Mouse (Mus musculus) mesoderm, embryonic 11.5 days (tissue): ENCODE results near the gene Olfr814.
"Not testable (repeated sequence)": the region's sequence is repeated elsewhere in the genome, so short reads cannot be mapped to it uniquely, and the experiment has no call there.

Experiments used
- DNase-seq: peaks from one replicate; pipeline ENCODE4 v3.0.0-alpha.2; 2012; ENCODE audit warnings: low read depth, low spot score

Gene Olfr814

DNA sequence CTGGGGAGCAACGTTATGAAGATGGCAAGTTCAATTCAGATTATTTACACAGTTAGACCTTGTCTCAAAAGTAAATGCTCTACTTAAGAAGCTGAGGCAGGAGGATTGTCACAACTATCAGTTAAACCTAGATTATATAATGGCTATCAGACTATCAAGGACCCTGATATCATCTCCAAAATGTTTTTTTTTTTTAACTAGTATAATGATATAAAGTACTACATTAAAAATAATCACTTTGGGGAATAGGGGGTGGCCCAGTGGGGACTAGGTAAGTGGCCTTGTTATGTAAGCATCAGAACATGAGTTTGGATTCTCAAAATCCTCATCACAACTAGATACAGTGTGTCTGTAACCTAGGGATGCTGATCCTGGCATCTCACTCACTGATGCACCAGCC is at the start of gene Olfr814:
Gene Olfr814 (minus strand): TSS at position 101 of the 400 bp plus-strand sequence.
- DNase-seq, result not testable (repeated sequence)

DNA sequence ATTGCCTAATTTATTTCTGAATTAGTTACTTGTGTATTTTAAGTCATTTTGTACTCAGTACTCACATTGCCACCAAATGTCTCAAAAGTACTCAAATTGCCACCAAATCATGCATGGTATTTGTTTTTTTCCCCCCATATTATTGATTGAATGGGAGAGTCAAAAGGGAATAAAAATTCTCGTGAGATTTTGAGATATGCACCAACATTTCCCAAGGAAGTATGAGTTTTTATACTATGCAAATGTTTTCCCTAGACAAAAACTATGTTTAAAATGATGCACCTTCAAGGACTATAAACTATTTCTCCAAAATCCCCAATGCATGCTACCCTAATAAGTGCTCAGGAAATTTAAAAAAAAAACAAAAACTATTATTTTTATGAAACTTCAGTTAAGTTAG is 35.8 kb upstream of the Olfr814 start, which contains the start of gene Olfr816:
Gene Olfr816 (minus strand): TSS at position 101 of the 400 bp plus-strand sequence.
- DNase-seq, result no peak

DNA sequence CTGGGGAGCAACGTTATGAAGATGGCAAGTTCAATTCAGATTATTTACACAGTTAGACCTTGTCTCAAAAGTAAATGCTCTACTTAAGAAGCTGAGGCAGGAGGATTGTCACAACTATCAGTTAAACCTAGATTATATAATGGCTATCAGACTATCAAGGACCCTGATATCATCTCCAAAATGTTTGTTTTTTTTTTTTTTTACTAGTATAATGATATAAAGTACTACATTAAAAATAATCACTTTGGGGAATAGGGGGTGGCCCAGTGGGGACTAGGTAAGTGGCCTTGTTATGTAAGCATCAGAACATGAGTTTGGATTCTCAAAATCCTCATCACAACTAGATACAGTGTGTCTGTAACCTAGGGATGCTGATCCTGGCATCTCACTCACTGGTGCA is 26.1 kb upstream of the Olfr814 start, which contains the start of gene Olfr815:
Gene Olfr815 (minus strand): TSS at position 101 of the 400 bp plus-strand sequence.
- DNase-seq, result not testable (repeated sequence)

DNA sequence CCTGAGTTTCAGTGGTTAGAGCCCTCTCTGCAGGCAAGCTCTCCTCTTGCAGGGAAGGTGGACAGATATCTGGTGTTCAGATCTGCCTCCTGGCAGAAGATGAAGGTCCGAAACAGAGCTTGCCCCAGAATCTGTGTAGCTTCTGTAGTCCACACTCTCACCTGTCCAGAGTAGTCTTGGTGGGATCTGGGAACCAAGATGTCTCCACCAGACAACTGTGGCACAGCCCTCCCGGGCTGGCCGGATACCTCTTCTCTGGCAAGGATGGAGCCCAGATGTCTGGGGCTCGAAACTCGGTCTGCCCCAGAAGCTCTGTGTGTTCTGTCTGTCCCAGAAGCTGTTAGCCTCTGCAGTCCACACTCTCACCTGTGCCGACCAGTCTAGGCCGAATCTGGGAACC is 6.3 kb upstream of the Olfr814 start:
- no peak for DNase-seq

DNA sequence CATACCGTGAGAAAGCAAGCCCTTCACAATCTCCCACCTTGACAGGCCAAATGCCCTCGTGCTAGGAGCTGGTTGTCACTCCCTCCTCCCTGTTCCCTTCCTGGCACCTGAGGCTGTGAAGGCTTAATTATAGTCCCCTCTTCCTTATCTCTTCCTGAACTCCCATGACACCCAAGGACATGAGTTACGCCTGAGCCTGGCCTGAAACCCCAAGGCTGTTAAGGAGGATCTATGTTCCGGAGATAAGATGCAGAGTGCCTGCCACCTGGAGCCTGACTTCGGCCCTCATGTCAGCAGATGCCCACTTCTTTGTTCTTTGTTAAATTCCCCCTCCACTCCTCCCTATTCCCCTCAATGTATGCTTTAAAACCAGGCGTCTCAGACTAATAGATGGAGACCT is 5.8 kb upstream of the Olfr814 start:
- not testable (repeated sequence) for DNase-seq

DNA sequence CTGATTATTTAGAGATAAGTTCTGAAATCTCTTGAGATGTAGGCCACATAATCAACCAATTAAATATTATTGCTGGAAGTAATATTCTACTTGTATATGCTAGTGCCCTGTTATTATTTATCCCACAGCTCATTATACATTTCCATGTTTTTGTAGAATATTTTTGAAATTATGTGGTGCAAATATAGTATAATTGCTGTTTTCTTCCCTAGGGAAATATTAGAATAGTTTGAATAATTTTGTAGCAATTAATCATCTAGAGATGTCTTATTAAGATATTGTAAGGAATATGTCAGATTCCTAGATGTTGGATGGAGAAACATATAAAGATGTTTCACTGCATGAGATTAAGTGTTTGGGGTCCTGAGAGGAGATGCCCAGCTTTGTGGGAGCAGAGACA is 24.6 kb downstream of the Olfr814 start, which contains the start of gene Olfr813:
Gene Olfr813 (plus strand): TSS at position 301 of the 400 bp plus-strand sequence.
- DNase-seq, result no peak

DNA sequence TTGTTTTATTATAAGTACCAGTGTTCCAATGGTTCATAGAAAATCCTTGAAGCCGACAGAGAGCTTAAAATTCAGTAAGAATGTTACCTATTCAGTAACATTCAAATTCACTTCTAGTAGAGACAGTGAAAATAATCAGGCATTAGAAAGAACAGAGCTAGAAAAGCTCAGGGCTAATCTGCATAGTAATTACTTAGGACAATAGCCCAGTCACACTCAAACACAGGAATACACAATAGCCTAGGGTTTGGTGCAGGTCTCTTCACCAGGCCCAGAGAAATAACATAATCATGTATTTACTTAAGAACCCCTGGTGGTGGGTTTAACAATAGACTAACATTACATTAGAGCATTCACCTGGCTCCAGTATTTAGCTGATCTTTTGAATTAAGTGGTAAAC is 32.3 kb downstream of the Olfr814 start:
- DNase-seq, result no peak

DNA sequence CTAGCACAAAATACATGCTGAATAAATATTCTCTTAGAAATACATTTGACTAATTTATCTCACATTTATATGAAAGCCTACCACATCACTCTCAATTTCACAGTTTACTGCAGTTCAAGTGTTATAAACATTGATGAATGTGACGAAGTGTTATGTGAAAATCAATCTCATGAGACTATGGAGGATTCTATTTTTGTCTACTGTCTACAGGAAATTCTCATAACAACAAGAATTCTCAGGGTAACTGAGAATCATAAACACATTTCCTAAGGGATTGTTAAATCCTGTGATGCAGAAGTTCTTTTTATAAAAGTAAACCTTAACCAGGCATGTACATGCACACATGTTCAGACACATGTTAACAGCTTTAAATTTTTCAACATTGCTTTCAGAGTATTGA is 33.7 kb downstream of the Olfr814 start, which contains the start of gene Olfr812:
Gene Olfr812 (minus strand): TSS at position 101 of the 400 bp plus-strand sequence.
- no peak for DNase-seq
